Mouse (Mus musculus) T-helper 2 cell (primary cell): ENCODE data around the gene Ska2.

ENCODE experiments used
- in situ Hi-C: fragments of 300-600 bp; cut with MboI, MseI; formaldehyde crosslinking; loops from one replicate; pipeline ENCODE4 v1.15.1; 2025; ENCODE audit warnings: high pct_unique_total_duplicates

Ska2 gene

GRCm38 (mm10) chr11:87108755-87109518, at the start of gene Ska2:
Ska2 (plus strand) TSS chr11:87109234.
- in situ Hi-C loops = loop anchor here (25.0 kb wide), 1 partner anchor 1478 kb away; no protein-coding TSS in a partner anchor

- in situ Hi-C loops = no loop called here
Observed at GRCm38 (mm10) chr11:87060410-87060809, 48.6 kb upstream of the Ska2 start.

- in situ Hi-C loops = no loop called here
Observed at GRCm38 (mm10) chr11:87062087-87062486, 46.9 kb upstream of the Ska2 start.

- in situ Hi-C loops = no loop called here
Observed at GRCm38 (mm10) chr11:87073343-87073865, 35.6 kb upstream of the Ska2 start.

- in situ Hi-C loops = no loop called here
Observed at GRCm38 (mm10) chr11:87073866-87074440, 35.1 kb upstream of the Ska2 start, which contains the start of gene Gdpd1. Gdpd1 (minus strand) TSS chr11:87074062.

- in situ Hi-C loops = no loop called here
Observed at GRCm38 (mm10) chr11:87083712-87084111, 25.3 kb upstream of the Ska2 start.

GRCm38 (mm10) chr11:87085461-87085860, 23.6 kb upstream of the Ska2 start:
- in situ Hi-C loops = loop anchor here (5.0 kb wide), 1 partner anchor 37 kb away; no protein-coding TSS in a partner anchor

- in situ Hi-C loops = loop anchor here (5.0 kb wide), 1 partner anchor 36 kb away; no protein-coding TSS in a partner anchor
Observed at GRCm38 (mm10) chr11:87086290-87086984, 22.6 kb upstream of the Ska2 start, which contains the start of gene Smg8. Smg8 (minus strand) TSS chr11:87086774.

- in situ Hi-C loops = loop anchor here (5.0 kb wide), 1 partner anchor 35 kb away; no protein-coding TSS in a partner anchor
Observed at GRCm38 (mm10) chr11:87087142-87087541, 21.9 kb upstream of the Ska2 start.

GRCm38 (mm10) chr11:87108409-87108754, 652 bp upstream of the Ska2 start, which contains the start of gene Prr11:
Prr11 (minus strand) TSS chr11:87108708.
- in situ Hi-C loops = loop anchor here (25.0 kb wide), 1 partner anchor 1479 kb away; no protein-coding TSS in a partner anchor

- in situ Hi-C loops = loop anchor here (25.0 kb wide), 1 partner anchor 1478 kb away; no protein-coding TSS in a partner anchor
Observed at GRCm38 (mm10) chr11:87109519-87110171, 611 bp downstream of the Ska2 start.

GRCm38 (mm10) chr11:87110172-87110909, 1.3 kb downstream of the Ska2 start:
- in situ Hi-C loops = loop anchor here (25.0 kb wide), 1 partner anchor 1477 kb away; no protein-coding TSS in a partner anchor

GRCm38 (mm10) chr11:87121864-87122263, 12.8 kb downstream of the Ska2 start:
- in situ Hi-C loops = loop anchor here (5.0 to 25.0 kb wide), 2 partner anchors 35 to 1465 kb away; partner anchors contain the start of gene Smg8

GRCm38 (mm10) chr11:87125562-87125961, 16.5 kb downstream of the Ska2 start:
- in situ Hi-C loops = loop anchor here (25.0 kb wide), 1 partner anchor 1988 kb away; the partner anchor contains the start of gene Usp32

GRCm38 (mm10) chr11:87126281-87126823, 17.3 kb downstream of the Ska2 start:
- in situ Hi-C loops = loop anchor here (25.0 kb wide), 1 partner anchor 1989 kb away; the partner anchor contains the start of gene Usp32

- in situ Hi-C loops = loop anchor here (25.0 kb wide), 1 partner anchor 1990 kb away; the partner anchor contains the start of gene Usp32
Observed at GRCm38 (mm10) chr11:87126824-87127816, 18.1 kb downstream of the Ska2 start, which contains the start of gene Trim37. Trim37 (plus strand) TSS chr11:87127077.

GRCm38 (mm10) chr11:87136233-87136632, 27.2 kb downstream of the Ska2 start:
- in situ Hi-C loops = loop anchor here (25.0 kb wide), 1 partner anchor 1999 kb away; the partner anchor contains the start of gene Usp32

- in situ Hi-C loops = no loop called here
Observed at GRCm38 (mm10) chr11:87158012-87158411, 49.0 kb downstream of the Ska2 start.
